Mouse (Mus musculus): ENCODE measurements around the gene Mlec. TPM values are rescaled to one million over a fixed set of nuclear protein-coding genes. Genes with fewer than 3 reads are reported as not detected.
A peak's percentile ranks its signal among the peaks of the same experiment; 100 is the strongest.

The Mlec gene
- total and polyA plus RNA-seq, 2 experiments from 2014 or later = 21.1 to 68.4 TPM

DNA sequence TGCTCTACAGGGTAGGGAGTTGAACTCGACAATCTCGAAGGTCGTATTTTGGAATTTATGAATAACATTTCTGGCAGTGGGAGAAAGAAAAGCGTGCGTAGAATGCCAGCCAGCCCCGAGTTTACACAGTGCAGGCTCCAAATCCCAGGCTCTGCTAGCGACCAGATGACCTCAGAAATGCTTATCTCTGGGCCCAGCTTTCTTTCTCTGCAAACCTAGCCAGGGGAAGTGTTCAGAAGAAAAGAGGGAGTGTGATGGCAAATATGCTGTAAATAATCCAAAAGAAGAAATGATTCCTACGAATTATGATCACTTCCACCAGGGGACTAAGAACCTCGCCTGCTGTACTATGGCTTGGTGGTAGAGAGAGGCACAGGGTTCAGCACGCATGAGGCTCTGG, 25.5 kb upstream of the Mlec start:
- H3K27me3 ChIP-seq (ENCODE audit: control insufficient read depth, insufficient read depth, low read length) = no peaks in the 10 kb centered on the region
- peaks cover 15% of the 10 kb centered on the region for H3K4me1 ChIP-seq (ENCODE audit: control insufficient read depth, insufficient read depth)
- no peak overlapping the region for H3K4me2 ChIP-seq (ENCODE audit: low read depth, low read length)
- TF ChIP-seq CTCF (IDR thresholded peaks at IDR 0.05; ENCODE audit: low read depth) = no peak
- TF ChIP-seq EP300 (IDR thresholded peaks at IDR 0.05; ENCODE audit: low read depth) = no peak
- no peak for DNase-seq (ENCODE audit: low spot score)
- no peak overlapping the region for H3K9ac ChIP-seq (replicated peaks; ENCODE audit: low read depth, low read length)
- no peaks in the 10 kb centered on the region for H3K36me3 ChIP-seq (replicated peaks; ENCODE audit: control insufficient read depth, insufficient read depth, low read length)
- no peak overlapping the region for H3K4me3 ChIP-seq (ENCODE audit: low read depth, low read length)
- WGBS = 41% methylated on average over 10 of the region's 10 CpGs
- H3K27ac ChIP-seq (ENCODE audit: low read depth) = 0 out of 2 replicates have a peak overlapping the region, but pooled peaks have one; percentile 28
- no peak for ATAC-seq (ENCODE audit: insufficient read depth, low read depth)
- H3K9me3 ChIP-seq (replicated peaks; ENCODE audit: control insufficient read depth, low read length) = no peaks in the 10 kb centered on the region

DNA sequence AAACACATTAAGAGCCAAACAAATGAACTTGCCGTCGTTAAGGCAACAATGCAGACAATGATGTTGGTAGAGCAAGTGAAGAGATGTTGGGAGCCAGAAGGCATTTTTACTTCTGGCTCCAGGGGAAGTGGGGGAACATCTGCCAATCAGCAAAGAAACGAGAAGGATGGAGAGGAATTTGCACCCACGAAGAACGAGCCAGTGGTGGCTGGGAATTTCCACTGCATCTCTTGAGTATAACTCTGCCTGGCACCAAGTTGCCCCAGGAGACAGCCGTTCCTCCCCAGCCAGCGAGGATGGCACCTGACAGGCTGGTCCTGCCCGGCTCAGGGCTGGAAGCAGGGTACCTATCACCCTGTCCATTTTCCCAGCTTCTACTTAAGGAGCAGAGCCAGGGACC, 24.9 kb upstream of the Mlec start:
- Histone ChIP-seq H3K4me3 (ENCODE audit: low read depth, low read length) (no peak overlapping the region), H3K27ac (ENCODE audit: low read depth) (peak overlapping the region; percentile 28; the same call in 1 of the 2 replicates), H3K4me1 (ENCODE audit: control insufficient read depth, insufficient read depth) (peaks cover 15% of the 10 kb centered on the region), H3K4me2 (ENCODE audit: low read depth, low read length) (no peak overlapping the region), H3K27me3 (ENCODE audit: control insufficient read depth, insufficient read depth, low read length) (no peaks in the 10 kb centered on the region), H3K9ac (replicated peaks; ENCODE audit: low read depth, low read length) (no peak overlapping the region), H3K36me3 (replicated peaks; ENCODE audit: control insufficient read depth, insufficient read depth, low read length) (no peaks in the 10 kb centered on the region), H3K9me3 (replicated peaks; ENCODE audit: control insufficient read depth, low read length) (no peaks in the 10 kb centered on the region)
- ATAC-seq (ENCODE audit: insufficient read depth, low read depth) (no peak), DNase-seq (ENCODE audit: low spot score) (no peak)
- TF ChIP-seq EP300 (IDR thresholded peaks at IDR 0.05; ENCODE audit: low read depth) (no peak), CTCF (IDR thresholded peaks at IDR 0.05; ENCODE audit: low read depth) (no peak)
- 67% methylated on average over 8 of the region's 8 CpGs for WGBS

DNA sequence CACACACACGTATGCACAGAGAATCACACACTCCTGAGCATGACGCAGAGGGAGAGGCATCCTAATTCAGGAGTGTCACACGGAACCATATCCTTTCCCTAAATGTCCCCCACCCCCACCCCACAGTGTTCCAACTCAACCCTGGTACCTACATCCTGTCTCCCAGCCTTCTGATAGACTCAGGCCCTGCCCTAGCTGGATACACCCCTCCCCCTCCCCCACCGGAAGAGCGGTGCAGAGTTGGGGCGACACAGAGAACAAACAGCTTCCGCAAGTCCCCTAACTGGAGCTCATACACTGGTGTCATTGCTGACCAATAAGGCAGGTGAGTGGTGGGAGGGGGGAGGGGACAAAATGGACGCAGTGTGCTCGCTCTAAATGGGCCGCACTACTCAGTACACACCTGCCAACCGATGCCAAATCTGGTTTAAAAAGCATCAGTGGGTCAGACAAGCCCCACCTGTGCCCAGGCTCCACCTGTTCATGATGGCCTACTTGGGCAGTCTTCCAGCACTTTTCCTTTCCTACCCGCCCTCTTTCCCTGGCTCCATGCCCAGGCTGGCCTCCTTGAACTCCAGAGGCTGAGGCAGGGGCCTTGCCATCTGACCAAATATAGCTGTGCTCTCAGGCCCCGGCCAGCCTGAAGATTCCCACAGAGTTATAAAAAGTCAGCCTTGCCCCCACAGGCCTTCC, 23.4 kb upstream of the Mlec start:
- WGBS = 59% methylated on average over 13 of the region's 13 CpGs

DNA sequence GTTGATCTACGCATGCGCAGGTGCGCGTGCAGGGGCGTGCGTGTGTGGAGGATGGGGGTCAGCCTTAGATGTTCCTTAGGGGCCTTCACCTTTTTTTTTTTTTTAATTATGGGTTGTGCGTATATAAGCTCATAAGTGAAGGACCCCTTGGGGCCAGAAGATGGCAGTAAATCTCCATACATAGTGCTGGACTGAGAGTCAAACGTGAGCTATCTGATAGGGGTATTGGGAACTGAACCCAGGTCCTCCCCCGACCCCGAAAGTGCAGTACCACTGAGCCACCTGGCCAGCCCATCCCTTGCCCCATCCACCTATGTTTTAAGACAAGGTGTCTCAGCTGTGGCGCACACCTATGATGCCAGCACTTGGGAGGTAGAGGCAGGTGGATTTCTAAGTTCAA, 21.6 kb upstream of the Mlec start:
- no peak overlapping the region for H3K4me2 ChIP-seq (ENCODE audit: low read depth, low read length)
- ATAC-seq (ENCODE audit: insufficient read depth, low read depth) (no peak), DNase-seq (ENCODE audit: low spot score) (no peak)
- 92% methylated on average over 11 of the region's 11 CpGs for WGBS
- no peak for TF ChIP-seq EP300 (IDR thresholded peaks at IDR 0.05; ENCODE audit: low read depth)
- no peak for TF ChIP-seq CTCF (IDR thresholded peaks at IDR 0.05; ENCODE audit: low read depth)
- H3K27ac ChIP-seq (ENCODE audit: low read depth) = no peak overlapping the region
- no peaks in the 10 kb centered on the region for H3K9me3 ChIP-seq (replicated peaks; ENCODE audit: control insufficient read depth, low read length)
- H3K36me3 ChIP-seq (replicated peaks; ENCODE audit: control insufficient read depth, insufficient read depth, low read length) = no peaks in the 10 kb centered on the region
- no peaks in the 10 kb centered on the region for H3K27me3 ChIP-seq (ENCODE audit: control insufficient read depth, insufficient read depth, low read length)
- peaks cover 11% of the 10 kb centered on the region for H3K4me1 ChIP-seq (ENCODE audit: control insufficient read depth, insufficient read depth)
- no peak overlapping the region for H3K4me3 ChIP-seq (ENCODE audit: low read depth, low read length)
- no peak overlapping the region for H3K9ac ChIP-seq (replicated peaks; ENCODE audit: low read depth, low read length)

More for the DNA sequence above, 23.4 kb upstream of the Mlec start:
- Histone ChIP-seq H3K27me3 (ENCODE audit: control insufficient read depth, insufficient read depth, low read length) (no peaks in the 10 kb centered on the region), H3K9me3 (replicated peaks; ENCODE audit: control insufficient read depth, low read length) (no peaks in the 10 kb centered on the region), H3K27ac (ENCODE audit: low read depth) (no peak overlapping the region), H3K4me1 (ENCODE audit: control insufficient read depth, insufficient read depth) (peaks cover 11% of the 10 kb centered on the region), H3K4me2 (ENCODE audit: low read depth, low read length) (no peak overlapping the region), H3K4me3 (ENCODE audit: low read depth, low read length) (no peak overlapping the region), H3K36me3 (replicated peaks; ENCODE audit: control insufficient read depth, insufficient read depth, low read length) (no peaks in the 10 kb centered on the region), H3K9ac (replicated peaks; ENCODE audit: low read depth, low read length) (no peak overlapping the region)
- ATAC-seq (ENCODE audit: insufficient read depth, low read depth) (0 out of 2 replicates have a peak, but pooled peaks have one; percentile 47), DNase-seq (ENCODE audit: low spot score) (no peak)
- TF ChIP-seq EP300 (IDR thresholded peaks at IDR 0.05; ENCODE audit: low read depth) (no peak), CTCF (IDR thresholded peaks at IDR 0.05; ENCODE audit: low read depth) (no peak)

DNA sequence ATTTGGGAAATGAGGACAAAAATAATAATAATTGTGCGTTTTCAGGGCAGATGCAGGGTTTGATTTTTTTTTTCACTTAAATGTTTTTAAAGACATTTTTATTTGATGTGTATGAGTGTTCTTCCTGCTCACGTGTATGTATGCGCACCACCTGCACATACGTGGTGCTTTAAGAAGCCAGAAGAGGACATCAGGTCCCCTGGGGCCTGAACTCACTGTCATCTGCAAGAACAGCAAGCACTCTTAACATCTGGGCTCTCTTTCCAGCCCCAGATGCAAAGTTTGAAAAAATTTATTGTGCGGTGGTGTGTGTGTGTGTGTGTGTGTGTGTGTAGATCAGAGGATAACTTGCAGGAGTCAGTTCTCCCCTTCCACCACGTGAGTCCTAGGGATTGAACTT, 19.9 kb upstream of the Mlec start:
- 81% methylated on average over 6 of the region's 6 CpGs for WGBS
- no peak for TF ChIP-seq CTCF (IDR thresholded peaks at IDR 0.05; ENCODE audit: low read depth)
- TF ChIP-seq EP300 (IDR thresholded peaks at IDR 0.05; ENCODE audit: low read depth) = no peak
- Histone ChIP-seq H3K4me1 (ENCODE audit: control insufficient read depth, insufficient read depth) (peaks cover 11% of the 10 kb centered on the region), H3K4me3 (ENCODE audit: low read depth, low read length) (no peak overlapping the region), H3K9ac (replicated peaks; ENCODE audit: low read depth, low read length) (no peak overlapping the region), H3K36me3 (replicated peaks; ENCODE audit: control insufficient read depth, insufficient read depth, low read length) (no peaks in the 10 kb centered on the region), H3K9me3 (replicated peaks; ENCODE audit: control insufficient read depth, low read length) (no peaks in the 10 kb centered on the region), H3K27me3 (ENCODE audit: control insufficient read depth, insufficient read depth, low read length) (no peaks in the 10 kb centered on the region), H3K4me2 (ENCODE audit: low read depth, low read length) (no peak overlapping the region), H3K27ac (ENCODE audit: low read depth) (no peak overlapping the region)
- DNase-seq (ENCODE audit: low spot score) (no peak), ATAC-seq (ENCODE audit: insufficient read depth, low read depth) (no peak)

DNA sequence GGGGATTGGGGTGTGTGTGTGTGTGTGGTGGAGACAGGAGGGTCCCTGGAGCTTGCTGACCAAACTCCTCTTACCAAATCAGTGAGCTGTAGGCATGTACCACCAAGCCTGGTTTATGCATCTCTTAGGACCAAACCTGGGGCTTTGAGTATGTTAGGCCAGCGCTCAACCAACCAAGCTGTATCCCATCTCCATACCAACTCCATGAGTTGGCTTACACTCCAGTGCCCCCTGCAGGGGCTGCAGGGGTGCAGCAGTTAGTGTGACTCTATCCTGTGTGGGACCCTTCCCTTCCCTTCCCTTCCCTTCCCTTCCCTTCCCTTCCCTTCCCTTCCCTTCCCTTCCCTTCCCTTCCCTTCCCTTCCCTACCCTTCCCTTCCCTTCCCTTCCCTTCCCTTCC, 16.6 kb upstream of the Mlec start:
- Histone ChIP-seq H3K4me3 (ENCODE audit: low read depth, low read length) (no peak overlapping the region), H3K9me3 (replicated peaks; ENCODE audit: control insufficient read depth, low read length) (no peaks in the 10 kb centered on the region), H3K4me1 (ENCODE audit: control insufficient read depth, insufficient read depth) (no peaks in the 10 kb centered on the region), H3K9ac (replicated peaks; ENCODE audit: low read depth, low read length) (no peak overlapping the region), H3K27ac (ENCODE audit: low read depth) (no peak overlapping the region), H3K27me3 (ENCODE audit: control insufficient read depth, insufficient read depth, low read length) (no peaks in the 10 kb centered on the region), H3K36me3 (replicated peaks; ENCODE audit: control insufficient read depth, insufficient read depth, low read length) (no peaks in the 10 kb centered on the region), H3K4me2 (ENCODE audit: low read depth, low read length) (no peak overlapping the region)
- ATAC-seq (ENCODE audit: insufficient read depth, low read depth) = no peak
- DNase-seq (ENCODE audit: low spot score) = no peak
- peak; percentile 28 for TF ChIP-seq CTCF (IDR thresholded peaks at IDR 0.05; ENCODE audit: low read depth)
- no peak for TF ChIP-seq EP300 (IDR thresholded peaks at IDR 0.05; ENCODE audit: low read depth)
- 78% methylated on average over 1 of the region's 1 CpGs for WGBS
